Mouse (Mus musculus) frontal cortex, postnatal 25 days (tissue): ENCODE data around the gene Rdh14.

Experiments
- DNase-seq, 2 experiments: peaks; one replicate each; pipeline ENCODE4 v3.0.0; 2022; ENCODE audit warnings: low spot score in 2 of 2

Rdh14 gene

DNA sequence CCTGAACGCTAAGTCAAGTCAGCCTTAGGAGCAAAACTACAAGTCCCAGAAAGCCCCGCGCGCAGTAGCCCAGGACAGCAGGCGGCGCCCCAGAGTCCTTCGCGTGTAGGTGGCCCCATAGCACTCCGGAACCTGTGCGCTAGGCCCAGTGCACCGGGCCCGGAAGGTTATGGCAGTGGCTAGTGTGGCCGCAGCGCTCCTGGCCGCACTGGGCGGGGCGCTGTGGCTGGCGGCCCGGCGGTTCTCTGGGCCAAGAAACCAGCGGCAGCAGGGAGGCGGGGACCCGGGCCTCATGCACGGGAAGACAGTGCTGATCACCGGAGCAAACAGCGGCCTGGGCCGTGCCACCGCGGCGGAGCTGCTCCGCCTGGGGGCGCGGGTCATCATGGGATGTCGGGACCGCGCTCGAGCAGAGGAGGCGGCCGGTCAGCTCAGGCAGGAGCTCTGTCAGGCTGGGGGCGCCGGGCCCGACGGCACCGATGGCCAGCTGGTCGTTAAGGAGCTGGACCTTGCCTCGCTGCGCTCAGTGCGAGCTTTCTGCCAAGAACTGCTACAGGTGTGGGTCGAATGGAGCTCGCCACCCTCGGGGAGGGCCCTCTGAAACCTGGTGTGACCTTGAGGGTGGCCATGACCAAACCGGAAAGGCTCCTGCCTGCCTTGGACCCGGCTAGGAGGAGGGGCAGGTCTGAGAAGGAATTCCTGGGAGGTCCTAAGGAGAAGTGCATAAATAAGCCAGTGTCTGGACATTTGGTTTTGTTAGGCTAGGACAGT lies at the start of gene Rdh14:
Gene Rdh14, plus strand, starts transcription at position 102 of the 771 bp plus-strand sequence.
- peak; percentile 95 to 97 for DNase-seq

DNA sequence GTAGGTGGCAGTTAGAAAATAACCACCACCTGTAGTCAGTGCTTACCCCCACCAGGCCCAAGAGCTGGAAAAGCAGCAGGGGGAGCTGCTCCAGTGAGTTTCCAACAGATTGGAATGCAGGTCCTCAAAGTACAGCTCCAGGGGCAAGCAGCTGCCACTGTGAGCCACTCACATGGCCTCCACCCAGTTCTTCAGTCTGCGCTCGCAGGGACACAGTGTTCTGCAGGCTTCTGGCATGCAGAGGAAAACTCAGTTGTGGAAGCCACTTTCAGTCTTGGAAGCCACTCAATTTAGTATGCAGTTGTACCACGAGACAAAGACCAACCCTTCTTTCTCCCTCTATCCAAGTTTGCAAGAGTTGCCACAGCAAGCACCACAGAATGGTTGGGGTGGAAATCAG lies 39.9 kb upstream of the Rdh14 start:
- DNase-seq = no peak

DNA sequence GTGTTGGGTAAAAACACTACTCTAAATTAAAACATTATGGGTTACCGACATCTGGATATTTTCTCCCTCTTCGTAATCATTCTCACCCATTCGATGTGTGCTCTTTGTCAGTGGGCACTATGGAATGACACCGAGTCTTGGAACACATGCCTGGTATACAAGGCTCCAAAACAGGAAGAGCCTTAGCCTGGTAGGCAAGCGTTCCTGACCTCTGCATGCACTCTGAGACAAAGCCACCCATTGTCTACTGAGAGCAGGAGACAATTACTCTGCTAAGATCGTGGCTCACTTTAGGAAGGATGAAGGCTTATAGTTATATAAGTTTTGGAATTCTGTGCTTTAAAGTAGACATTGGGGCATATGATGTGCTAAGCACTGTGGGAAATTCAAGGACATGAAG lies 32.8 kb upstream of the Rdh14 start:
- DNase-seq = no peak

DNA sequence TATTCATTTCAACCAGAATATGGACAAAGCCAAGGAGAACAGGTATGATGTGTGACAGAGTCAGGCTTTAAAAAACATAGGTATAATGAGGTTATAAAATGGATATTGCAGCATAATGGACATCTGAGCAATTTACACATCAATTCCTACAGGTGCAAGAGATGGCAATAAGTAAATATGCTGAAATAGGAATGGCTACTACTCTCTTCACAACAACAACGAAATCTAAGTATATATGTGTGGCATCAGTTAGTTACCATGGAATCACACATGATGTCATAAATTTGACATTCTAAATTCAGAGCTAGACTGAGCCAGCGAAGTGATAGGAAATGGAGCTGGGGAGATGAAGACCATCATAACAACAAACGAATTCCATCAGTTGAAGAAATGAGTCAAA lies 20.9 kb upstream of the Rdh14 start, which contains the start of gene Nt5c1b:
Gene Nt5c1b, plus strand, starts transcription at position 301 of the 400 bp plus-strand sequence.
- no peak for DNase-seq

DNA sequence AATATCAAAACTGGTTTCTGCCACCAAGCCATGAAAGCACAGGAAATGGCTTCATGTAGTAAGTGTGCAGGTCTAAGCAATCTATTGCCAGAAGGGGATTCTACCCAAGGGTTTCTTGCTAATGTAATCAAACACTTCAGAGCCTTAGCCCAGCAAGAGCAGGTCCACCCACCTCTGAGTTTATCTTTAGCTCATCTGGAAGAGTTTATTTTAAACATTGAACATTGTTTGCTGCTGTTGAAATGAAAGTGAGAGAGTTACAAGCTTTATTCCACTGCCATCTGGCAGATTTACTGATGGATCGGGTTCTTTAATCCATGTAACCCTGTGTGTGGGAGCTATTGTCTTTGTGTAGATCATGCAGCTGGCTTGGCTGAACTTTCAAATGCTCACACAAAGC lies 10.2 kb downstream of the Rdh14 start:
- DNase-seq = no peak

DNA sequence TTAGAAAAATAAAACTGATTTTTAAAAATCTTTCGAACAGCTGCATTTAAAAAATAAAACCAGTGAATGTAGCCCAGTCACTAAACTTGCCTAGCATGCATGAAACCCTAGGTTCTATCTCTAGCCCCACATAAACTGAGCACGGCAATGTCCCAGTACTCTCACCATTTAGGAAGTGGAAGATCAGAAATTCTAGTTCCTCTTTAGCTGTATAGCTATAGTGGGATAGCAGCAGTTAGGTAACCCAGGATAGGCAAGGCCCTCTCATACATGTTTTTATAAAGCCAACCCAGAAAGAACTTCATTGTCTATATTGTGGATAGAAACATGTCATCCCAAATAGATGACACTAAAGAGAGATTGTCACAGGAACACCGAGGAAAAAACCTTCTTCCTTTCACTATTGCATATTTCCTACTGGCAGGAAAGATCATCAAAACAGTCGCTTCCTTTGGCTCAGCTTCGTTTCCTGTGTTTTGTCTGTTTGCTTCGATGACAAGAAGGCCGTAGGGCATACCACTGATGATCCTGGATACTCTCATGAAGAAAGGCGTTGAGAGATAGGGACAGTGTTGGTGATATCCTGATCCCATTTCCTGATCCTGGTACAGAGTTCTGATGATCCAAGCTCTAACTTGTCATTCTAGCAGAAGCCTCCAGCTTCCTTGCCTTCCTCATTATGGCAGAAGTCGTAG lies 12.0 kb downstream of the Rdh14 start:
- DNase-seq = no peak

DNA sequence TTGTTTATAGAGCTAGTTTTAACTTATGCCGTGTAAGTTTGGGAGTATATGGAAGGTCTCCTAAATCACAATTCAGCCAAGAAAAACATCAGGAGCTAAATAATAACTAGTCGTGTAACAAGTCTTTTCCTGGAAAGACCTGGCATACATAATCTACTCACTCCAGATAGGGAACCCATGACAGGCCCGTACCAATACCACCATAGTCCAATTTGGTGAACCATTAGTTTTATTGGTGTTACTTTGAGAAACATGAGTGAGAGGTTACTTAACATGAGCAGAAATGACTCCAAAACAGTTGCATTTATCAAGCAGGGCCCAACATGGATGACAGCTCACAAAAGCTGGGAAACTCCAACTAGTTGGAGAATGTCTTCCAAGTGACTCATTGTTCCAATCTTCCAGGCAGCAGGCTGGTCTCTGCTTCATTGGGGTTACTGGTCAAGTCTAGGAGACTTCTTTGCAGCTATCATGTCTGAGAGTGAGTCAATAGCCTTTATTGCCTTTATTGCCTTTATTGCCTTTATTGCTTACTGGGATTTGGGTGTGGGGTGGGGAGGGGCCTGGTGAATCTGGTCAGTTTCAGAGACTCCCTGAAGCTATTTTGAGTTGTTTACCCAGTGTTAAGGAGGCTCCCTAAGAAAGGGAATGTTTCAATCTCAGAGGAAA lies 20.1 kb downstream of the Rdh14 start:
- DNase-seq = no peak

DNA sequence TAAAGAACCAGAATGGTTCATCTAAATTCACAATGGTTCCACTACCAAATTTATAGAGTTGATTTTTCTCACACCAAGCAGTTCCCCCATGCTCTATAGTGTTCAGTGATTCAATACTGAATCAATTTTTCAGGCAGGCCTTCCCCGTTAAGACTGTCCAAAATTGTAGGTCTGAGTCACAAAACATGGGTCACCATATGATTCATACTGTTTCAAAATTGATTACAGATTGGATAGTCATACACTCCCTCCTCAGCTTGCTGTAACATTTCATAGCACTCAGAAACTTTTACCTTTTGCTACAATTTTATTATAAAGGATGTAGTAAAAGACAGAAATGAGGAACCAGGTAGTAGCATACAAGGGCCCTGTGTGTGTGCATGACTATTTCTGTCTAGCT lies 20.9 kb downstream of the Rdh14 start:
- no peak for DNase-seq

DNA sequence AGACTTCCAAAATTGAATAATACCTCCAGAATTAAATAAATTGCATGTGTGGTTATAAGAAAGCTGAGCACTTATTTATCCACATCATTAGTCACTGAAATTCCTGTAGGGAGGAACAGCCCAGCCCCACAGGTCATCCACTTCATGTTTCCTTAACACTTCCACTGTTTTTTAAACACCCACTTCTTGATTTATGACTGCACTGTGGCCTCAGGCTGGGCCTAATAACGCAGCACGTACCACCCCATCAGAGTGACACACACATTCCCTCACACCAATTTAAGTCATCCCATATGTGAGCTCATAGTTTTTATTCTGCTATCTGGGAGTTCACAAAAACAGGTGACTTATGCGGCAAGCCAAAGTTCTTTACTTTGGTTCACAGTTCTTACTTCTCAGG lies 31.8 kb downstream of the Rdh14 start:
- DNase-seq = no peak

DNA sequence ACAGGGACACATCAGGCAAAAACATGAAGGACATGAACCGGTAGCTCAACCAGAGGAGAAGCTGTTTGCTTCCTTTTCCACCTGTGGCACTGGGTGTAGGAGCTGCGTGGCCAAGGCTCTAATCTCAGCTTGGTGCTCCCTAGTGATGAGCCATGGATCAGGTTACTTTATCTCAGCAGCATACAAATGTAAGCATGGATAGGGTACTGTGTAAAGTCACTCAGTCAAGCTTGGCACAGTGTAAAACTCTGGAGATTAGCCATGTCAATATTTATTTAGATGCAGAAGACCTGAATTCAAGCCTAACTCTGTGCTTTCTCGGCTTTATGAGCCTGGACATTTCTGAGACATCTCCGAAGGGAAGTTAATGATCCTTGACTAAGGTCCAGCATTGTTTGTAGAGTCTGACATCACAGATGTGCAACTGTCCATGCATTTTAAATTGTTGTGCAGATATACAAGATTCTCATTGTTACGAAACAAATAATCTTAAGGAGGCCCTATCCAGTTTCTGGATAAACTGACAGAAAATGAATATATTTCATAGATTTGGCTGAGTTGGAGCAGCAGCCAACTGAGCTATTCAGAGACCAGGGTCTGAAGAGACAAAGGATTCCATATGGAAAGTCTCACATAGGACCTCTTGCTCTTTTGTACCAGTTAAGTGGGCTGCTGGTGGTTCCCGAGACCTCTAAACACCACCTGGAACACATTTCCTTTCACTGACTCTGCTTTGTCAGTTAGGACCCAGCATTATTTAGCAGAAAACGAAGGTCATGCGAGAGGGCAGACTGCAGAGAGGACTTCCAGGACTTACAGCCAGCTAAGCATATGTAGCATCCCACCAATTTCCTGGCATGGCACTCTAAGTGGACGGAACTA lies 35.7 kb downstream of the Rdh14 start:
- no peak for DNase-seq

DNA sequence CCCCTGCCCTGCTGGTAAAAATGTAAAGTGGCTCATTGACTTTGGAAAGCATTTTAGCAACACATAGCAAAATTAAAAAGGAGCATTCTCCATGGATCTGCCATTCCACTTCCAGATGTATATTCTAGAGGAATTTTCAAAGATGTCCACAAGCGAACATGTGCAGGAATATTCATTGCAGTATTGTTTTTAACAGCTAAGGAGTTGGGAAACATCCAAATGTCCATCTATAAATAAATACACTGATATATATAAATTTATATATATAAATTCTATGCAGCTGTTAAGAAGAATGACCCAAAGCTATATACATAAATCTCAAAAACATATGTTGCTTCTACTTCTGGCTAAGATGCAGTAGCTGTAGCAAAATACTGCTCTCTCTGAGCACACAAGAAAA lies 40.4 kb downstream of the Rdh14 start:
- no peak for DNase-seq

DNA sequence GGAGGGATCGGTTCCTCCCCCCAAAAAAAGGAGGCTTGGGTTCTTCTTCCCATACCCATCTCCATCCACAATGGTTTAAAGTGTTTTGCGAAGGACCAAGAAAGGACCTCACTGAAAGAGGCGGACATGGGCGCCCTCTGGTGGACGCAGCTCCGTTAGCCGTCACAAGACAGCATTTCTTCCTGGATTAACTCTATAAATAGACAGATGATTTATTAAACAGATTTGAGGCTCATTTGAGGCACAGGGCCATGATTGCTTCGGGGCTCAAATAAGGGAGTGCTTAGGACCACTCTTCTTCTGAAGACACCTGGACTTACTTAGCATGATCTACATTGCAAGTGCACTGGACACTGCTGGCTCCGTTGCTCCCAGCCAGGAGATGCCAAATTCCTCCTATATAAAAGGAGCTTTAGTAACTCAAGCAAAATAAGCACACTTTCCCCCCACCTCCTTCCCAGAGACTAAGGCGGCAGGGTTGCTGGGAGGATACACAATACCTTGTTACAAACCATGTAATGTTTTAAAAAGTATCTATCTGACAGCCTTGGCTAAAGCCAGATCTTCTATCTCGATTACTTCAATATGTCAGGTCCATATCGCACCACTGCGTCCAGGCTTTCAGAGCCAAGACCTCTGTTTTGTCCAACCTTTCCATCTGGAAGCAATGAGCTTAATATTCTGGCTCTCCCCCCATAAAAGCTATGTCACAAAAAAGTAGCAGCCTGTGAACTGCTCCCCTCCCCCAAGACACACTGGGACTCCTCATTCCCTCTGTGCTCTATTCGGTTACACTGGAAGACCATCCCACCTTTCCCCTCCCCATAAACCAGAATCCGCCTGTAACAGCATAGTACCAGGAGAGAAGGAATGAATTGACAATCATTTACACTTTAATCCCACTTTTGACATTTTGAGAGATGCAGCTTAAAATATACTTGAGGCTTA lies 47.8 kb downstream of the Rdh14 start:
- peak; percentile 76 to 87 for DNase-seq

DNA sequence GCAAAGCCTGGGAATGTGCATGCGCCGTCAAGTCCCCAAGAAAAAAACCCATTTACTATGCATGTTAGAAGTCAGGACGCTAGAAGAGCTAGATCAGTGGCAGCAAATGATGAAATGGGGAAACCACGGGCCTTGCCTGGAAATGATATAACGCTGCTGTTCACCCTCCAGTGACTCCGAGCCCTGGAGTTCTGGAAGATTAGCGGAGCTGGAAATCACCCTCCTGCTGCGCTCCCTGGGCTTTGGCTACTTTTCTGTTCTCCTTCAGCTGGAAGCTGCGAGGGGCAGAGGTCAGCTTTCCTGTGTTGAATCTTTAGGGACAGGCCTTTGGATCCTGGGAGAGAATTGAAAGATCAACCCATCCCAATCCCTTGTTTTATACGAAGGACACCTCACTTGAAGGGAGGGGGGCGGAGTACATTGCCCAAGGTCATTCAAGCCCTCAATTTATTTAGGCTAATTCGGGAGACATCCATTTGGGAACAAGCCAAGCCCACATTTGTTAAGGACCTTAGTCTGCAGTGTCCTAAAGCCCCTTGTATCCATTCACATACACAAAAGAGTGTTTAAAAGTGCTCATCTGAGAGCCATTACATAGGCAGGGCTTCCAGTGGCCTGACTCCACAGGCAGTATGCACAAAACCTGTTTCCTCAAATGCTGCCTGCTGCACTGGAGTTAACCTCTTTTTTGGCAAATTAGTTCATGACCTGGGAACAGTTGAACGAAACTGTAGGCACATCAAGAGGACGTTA lies 49.1 kb downstream of the Rdh14 start:
- DNase-seq = no peak
